Mouse (Mus musculus) adrenal gland, adult 18-20 months (tissue): ENCODE measurements at regions not wholly inside any gene's neighbourhood (a gene's known extent, or its start where the extent isn't known, plus 50 kb on each side); places are given as distances from the start of the nearest gene placed in this dataset.

Experiments used
- DNase-seq, 2 experiments: peaks; one replicate each; pipeline ENCODE4 v3.0.0; 2021 to 2022; ENCODE audit warnings: low spot score in 2 of 2

- no peak for DNase-seq
Observed at GRCm38 (mm10) chr4:124086254-124086653, 168.4 kb upstream of the 4930535I16Rik start.

GRCm38 (mm10) chr4:124079603-124080002 lies 161.8 kb upstream of the 4930535I16Rik start:
- DNase-seq = no peak

GRCm38 (mm10) chr4:124075551-124075950 lies 157.7 kb upstream of the 4930535I16Rik start:
- DNase-seq = no peak

- no peak for DNase-seq
Observed at GRCm38 (mm10) chr4:124073646-124074045, 155.8 kb upstream of the 4930535I16Rik start.

- DNase-seq = no peak
Observed at GRCm38 (mm10) chr4:124064601-124065000, 146.8 kb upstream of the 4930535I16Rik start.

- DNase-seq = no peak
Observed at GRCm38 (mm10) chr4:124063269-124064100, 145.7 kb upstream of the 4930535I16Rik start.

GRCm38 (mm10) chr4:124057607-124058006 lies 139.8 kb upstream of the 4930535I16Rik start:
- DNase-seq = no peak

- no peak for DNase-seq
Observed at GRCm38 (mm10) chr4:124054240-124054760, 136.5 kb upstream of the 4930535I16Rik start.

GRCm38 (mm10) chr4:124053340-124054038 lies 135.7 kb upstream of the 4930535I16Rik start:
- no peak for DNase-seq

GRCm38 (mm10) chr4:124052387-124052786 lies 134.6 kb upstream of the 4930535I16Rik start:
- DNase-seq = no peak

- no peak for DNase-seq
Observed at GRCm38 (mm10) chr4:124048348-124048831, 130.6 kb upstream of the 4930535I16Rik start.

- DNase-seq = no peak
Observed at GRCm38 (mm10) chr4:124047898-124048297, 130.1 kb upstream of the 4930535I16Rik start.

GRCm38 (mm10) chr4:124036483-124036882 lies 118.7 kb upstream of the 4930535I16Rik start:
- DNase-seq = no peak

GRCm38 (mm10) chr4:124035657-124036061 lies 117.8 kb upstream of the 4930535I16Rik start:
- no peak for DNase-seq

- no peak for DNase-seq
Observed at GRCm38 (mm10) chr4:124035192-124035591, 117.4 kb upstream of the 4930535I16Rik start.

- no peak for DNase-seq
Observed at GRCm38 (mm10) chr4:124028061-124028460, 110.2 kb upstream of the 4930535I16Rik start.

GRCm38 (mm10) chr4:124016401-124016800 lies 98.6 kb upstream of the 4930535I16Rik start:
- no peak for DNase-seq

- DNase-seq = no peak
Observed at GRCm38 (mm10) chr4:124015323-124015722, 97.5 kb upstream of the 4930535I16Rik start.

- DNase-seq = no peak
Observed at GRCm38 (mm10) chr4:124012406-124012805, 94.6 kb upstream of the 4930535I16Rik start.

- no peak for DNase-seq
Observed at GRCm38 (mm10) chr4:124008725-124009124, 90.9 kb upstream of the 4930535I16Rik start.

- no peak for DNase-seq
Observed at GRCm38 (mm10) chr4:124005626-124006315, 87.9 kb upstream of the 4930535I16Rik start.
